Mouse (Mus musculus): Measurements from ENCODE around the gene N4bp2. TPM values are rescaled to one million over a fixed set of nuclear protein-coding genes. Genes with fewer than 3 reads are reported as not detected.
"Not testable (repeated sequence)": the region's sequence is repeated elsewhere in the genome, so short reads cannot be mapped to it uniquely, and the experiment has no call there.

Gene N4bp2
- polyA plus RNA-seq (2017; shearing (Covaris generic)) = 10 to 100 TPM; 11.7 to 13.3 TPM

DNA sequence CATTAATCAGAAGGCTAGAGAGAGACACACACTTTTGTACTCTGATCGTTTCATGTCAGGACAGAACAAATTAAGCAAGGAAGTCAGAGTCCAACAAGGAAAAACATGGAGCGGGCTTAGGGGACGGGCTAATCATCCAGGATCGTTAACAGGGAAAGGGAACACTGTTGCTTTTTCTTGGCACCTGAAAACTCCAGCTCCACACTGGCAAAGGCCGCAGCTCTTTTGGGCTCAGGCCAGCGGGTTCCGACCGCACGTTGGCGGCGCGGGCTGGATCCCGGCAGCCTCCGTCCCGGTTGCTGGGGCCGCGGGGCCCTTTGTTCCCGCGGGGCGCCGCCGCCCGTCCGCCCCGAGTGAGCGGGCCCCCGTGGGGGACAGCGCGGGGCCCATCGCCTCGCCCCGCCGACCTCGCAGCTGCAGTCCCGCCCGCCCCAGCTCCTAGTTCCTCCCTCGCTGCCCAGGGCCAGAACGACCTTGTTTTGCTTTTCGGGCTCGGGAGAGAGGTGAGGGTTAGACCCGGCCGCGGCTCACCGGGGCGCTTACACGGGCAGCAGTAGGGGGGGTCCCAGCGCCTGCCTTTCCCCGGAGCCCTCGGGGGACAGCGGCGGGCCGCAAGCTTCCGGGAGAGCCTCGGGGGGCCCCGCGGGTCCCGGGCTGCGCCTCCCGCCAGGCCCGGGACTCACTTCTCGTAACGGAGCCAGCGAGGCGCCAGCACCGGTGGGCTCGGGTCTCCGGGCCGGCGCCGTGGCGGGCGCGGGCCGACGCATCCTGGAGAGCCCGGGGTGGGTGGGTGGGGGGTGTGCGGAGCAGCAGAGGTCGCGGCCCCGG, at the start of gene N4bp2:
TSS of gene N4bp2 (plus strand) at position 434 of the 828 bp plus-strand sequence.
- no peak for ATAC-seq

- ATAC-seq = no peak
Observed at GRCm38 (mm10) chr5:65715084-65715483, 48.2 kb upstream of the N4bp2 start.

DNA sequence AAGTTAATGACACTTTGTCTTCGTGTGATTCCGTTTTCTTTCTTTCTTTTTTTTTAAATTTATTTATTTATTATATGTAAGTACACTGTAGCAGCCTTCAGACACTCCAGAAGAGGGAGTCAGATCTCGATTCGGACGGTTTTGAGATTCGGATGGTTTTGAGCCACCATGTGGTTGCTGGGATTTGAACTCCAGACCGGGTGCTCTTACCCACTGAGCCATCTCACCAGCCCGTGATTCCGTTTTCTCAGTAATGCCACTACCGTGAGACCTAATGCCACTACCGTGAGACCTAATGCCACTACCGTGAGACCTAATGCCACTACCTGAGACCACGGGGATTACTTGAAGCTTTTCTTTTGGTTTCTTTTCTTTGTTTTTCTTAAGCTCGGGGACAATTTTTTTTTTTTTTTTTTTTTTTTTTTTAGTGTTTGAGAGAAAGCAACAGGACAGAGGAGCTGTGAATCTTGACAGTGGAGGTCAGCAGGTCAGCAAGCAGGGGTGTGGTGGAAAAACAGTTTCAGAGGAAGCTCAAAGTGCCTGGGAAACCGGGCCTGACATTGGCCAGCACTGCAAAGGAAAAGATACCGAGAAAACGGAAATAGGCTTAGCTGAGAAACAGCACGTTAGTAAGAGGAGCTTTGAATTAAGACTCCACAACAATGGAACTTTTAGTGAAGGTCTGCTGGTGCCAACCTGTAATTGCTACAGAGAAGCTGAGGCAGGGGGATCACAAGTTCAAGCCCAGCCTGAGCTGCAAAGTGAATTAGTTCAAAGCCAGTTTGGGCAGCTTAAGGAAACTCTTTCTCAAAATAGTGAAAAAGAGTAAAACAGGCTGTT, 46.0 kb upstream of the N4bp2 start:
- no peak for ATAC-seq

DNA sequence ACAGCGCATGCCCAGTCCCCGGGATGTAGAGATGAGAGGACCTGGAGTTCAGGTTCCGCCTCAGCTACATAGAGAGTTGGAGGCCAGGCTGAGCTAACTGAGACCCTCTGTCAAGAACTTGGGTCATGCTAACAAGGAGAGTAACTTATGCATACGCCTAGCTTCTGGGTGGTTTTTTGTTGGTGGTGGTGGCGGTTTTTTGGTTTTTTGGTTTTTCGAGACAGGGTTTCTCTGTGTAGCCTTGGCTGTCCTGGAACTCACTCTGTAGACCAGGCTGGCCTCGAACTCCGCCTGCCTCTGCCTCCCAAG, 45.5 kb upstream of the N4bp2 start:
- ATAC-seq = not testable (repeated sequence)

- ATAC-seq = no peak
Observed at GRCm38 (mm10) chr5:65718368-65718767, 45.0 kb upstream of the N4bp2 start.

- ATAC-seq = peak; percentile 88
Observed at GRCm38 (mm10) chr5:65724311-65725054, 38.8 kb upstream of the N4bp2 start.

GRCm38 (mm10) chr5:65731173-65732007, 31.9 kb upstream of the N4bp2 start:
- ATAC-seq = no peak

DNA sequence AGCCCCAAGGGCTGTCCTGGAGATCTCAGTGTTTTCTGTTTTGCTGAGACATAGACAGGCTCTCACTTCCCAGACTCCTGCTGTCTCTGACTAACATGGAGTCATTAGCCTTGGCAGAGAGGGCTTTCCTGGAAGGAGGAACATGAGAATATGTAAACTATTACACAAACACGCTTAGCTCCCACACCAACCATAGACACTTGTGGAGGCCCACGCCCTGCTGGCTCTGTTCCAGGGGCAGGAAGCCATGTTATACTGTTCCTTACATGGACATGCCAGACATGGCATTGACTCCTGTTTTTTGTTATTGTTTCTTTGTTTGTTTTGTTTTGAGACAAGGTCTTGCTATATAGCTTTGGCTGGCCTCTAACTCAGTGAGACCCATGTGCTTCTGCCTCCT, 27.7 kb upstream of the N4bp2 start:
- ATAC-seq = no peak

DNA sequence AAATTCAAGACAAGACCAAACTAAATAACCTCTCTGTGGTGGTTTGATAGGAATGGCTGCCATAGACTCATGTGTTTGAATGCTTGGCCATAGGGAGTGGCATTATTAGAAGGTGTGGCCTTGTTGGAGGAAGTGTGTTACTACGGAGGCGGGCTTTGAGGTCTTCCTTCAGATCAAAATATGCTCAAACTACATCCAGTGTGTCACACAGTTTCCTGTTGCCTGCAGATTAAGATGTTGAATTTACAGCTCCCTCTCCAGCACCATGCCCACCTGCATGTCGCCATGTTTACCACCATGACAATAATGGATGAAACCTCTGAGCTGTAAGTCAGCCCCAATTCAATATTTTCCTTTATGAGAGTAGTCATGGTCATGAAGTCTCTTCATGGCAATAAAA, 24.0 kb upstream of the N4bp2 start:
- peak; percentile 62 for ATAC-seq

DNA sequence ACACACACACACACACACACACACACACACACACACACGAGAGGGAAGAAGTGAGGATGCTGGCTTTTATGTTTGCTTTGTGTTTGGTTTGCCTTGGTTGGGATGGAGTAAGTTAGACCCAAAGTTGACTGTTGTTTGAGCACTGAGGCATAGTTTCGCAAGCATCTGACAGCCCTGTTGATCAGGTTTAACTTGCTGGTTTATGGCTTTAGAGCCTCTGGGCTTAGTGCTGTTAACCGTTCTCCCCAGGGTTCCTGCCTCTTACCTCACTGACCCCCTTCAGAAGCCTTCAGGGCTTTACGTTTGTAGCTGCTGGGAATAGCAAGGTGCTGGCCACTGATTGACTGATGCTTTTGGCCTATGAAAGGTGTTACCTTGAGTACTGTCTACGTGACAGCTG, 16.4 kb upstream of the N4bp2 start:
- ATAC-seq = no peak

DNA sequence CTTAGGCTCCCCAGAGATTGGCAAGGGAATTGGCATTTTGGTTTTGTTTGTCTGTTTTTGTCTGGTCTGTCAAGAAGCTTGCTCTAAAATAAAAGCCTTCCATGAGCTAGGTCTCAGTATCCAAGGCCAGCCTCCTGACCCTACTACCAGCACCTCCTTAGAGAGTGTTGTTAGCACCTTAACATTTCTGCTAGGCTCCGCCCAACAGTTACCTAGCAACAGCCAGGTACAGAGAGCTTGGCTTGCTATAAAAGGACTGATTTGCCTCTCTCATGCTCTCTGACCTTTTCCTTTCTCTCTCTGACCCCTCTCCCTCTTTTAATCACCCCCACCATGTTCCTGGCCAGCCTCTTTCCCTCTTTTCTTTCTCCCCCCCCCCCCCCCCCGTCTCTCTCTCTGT, 14.9 kb upstream of the N4bp2 start:
- no peak for ATAC-seq

GRCm38 (mm10) chr5:65748880-65749279, 14.4 kb upstream of the N4bp2 start:
- no peak for ATAC-seq

- no peak for ATAC-seq
Observed at GRCm38 (mm10) chr5:65752021-65752420, 11.3 kb upstream of the N4bp2 start.

GRCm38 (mm10) chr5:65755859-65756258, 7.5 kb upstream of the N4bp2 start:
- no peak for ATAC-seq

DNA sequence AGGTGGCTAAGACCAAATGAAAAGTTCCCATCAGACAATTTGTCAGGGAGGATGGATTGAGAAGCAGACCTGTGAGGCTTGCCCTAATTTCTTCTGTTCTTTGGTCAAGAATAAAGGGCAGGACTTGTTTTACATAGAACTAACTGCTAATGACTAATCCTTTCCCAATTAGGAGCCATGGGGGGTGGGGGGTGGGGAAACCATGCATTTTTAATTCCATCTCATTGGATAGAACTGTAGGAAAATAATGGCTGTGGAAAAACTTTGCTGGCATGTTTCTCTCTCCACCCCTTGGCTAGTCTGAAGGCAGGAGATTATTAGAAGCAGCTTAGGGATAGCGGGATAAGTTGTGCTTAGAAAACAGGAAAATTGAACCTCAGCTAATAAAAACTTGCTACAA, 6.2 kb upstream of the N4bp2 start:
- no peak for ATAC-seq

- ATAC-seq = no peak
Observed at GRCm38 (mm10) chr5:65760041-65760440, 3.3 kb upstream of the N4bp2 start.

DNA sequence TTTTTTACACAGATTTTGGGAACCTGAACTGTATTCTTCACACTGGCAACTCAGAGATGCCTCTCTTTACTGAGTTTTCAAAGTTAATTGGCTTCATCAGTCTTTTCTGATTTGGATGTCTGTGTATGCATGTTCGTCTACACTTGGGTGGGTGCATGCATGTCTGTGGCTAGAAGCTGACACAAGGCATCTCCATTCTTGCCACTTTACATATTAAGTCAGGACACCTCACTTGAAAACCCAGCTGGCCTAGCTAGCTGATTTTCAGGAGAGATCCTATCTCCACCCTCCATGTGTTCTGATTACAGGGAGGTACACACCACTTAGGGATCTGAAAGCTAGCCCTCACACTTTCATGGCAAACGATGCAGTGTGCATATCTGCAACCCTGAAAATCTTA, 2.7 kb upstream of the N4bp2 start:
- ATAC-seq = no peak

DNA sequence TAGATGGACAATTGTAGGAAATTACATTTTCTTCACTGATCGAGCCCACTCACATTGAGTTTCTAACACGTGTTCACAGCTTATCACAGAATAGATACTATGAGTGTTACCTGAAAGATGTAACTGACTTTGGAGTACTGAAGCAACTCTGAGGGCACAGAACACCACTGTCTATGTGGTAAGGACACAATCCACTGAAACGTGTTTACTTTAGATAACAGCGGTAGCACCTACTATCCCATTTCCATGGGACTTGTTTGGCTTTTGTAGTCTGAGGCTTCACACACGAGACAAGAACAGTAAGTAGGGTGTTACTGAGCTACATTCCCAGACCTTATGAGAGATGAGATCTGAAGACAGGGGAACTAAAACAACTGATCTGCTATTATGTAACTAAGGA, 2.3 kb upstream of the N4bp2 start:
- ATAC-seq = no peak

GRCm38 (mm10) chr5:65761921-65762320, 1.4 kb upstream of the N4bp2 start:
- ATAC-seq = no peak

- ATAC-seq = no peak
Observed at GRCm38 (mm10) chr5:65762686-65763085, 635 bp upstream of the N4bp2 start.

DNA sequence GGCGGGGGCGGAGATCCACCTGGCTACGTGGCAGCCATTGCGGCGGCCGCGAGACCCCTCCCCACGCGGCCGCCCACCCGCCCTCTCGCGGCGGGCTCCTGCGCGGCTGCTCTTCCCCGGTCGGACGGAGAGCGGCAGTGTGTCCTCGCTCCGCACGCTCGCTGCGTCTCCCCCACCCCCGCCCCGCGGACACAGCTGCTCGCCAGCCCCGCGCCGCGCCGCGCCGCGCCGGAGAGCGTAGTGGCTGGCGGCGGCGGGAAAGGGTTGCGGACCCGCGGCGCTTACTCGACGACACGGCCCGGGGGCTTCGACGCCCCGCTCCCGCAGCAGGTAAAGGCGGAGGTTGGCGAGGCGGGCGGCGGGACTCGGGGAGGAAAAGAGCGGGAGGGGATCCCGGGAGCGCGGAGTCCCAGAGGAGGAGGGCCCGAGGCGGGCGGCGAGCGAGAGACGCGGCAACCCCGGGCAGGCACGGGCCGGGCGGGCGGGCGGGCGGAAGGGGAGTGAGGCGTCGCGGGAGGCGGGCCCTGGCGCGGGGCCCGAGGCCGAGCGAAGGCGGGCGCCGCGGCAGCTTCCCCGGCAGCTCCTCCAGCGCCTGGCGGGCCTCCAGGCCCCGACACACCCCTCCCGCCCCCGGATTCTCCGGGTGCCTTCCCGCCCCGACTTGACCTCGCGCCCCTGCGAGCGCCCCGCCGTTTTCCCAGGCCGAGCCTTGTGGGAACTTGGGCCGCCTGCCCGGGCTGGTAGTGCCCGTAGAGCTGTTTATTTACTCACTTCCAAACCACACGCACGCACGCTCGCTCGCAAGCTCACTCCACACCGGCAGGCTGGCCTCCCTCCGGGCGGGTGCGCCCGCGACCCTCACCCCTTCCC, 830 bp downstream of the N4bp2 start:
- ATAC-seq = peak; percentile 25

Data from CD4-positive, CD25-positive, alpha-beta regulatory T cell, adult 4 months (primary cell).